Mouse (Mus musculus) urinary bladder, postnatal 0 days (tissue): ENCODE data around the gene Olfr50. TPM values are rescaled to one million over a fixed set of nuclear protein-coding genes. Genes with fewer than 3 reads are reported as not detected.

Source experiments
- polyA plus RNA-seq: library from polyadenylated mRNA; unstranded; fragments of >200 nt; fragmentation: Nextera tagmentation; extraction: Ambion mirVana; gene quantifications from 2 replicates; pipeline ENCODE4 v1.2.1, GENCODE M21; 2015

The Olfr50 gene
- not detected in 2 replicates for polyA plus RNA-seq

GRCm38 (mm10) chr2:36790238-36790637, at the start of gene Olfr50:
Olfr50 (plus strand) TSS chr2:36790538.

GRCm38 (mm10) chr2:36783976-36784375, 6.4 kb upstream of the Olfr50 start, which contains the start of gene Olfr348:
Olfr348 (plus strand) TSS chr2:36784276.

DNA sequence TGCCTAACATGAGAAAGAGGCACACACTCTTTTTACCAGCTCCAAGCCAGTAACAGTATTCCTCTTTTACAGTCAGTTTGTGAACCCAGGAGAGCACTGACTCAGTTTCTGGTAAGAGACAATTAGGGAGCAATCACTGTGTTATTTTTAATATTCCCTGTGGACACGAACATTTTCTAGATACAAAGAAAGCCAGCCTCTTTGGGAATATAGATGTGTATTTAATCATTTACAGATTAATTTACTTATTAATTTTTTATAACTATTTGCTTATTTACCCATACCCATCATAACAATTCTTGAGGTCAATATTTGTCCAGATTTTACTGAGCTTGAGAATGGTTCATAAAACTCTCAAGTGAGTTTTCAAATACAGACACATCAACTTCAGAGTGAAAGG, 26.6 kb downstream of the Olfr50 start, which contains the start of gene Olfr3:
Gene Olfr3 (minus strand): TSS at position 101 of the 400 bp plus-strand sequence.

DNA sequence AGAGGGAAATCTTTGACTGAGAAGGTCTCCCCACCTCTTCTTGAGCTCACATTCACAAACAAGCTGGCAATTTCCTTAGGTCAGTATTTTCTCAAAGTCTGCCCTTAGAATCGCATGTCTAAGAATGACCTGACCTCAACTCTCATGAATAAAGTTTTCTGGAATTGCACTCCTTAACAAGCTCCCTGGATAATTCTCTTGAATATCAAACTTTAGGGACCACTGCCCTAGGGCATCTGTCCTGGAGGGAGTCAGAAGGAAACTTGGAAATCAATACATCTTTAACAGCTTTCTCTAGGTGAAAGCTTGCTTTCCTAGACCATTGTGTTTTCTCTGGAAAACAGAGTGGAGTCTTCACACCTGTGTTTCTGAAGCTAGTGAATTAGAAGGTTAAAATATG, 55.7 kb downstream of the Olfr50 start, which contains the start of gene Olfr350:
Gene Olfr350 (plus strand): TSS at position 301 of the 400 bp plus-strand sequence.

Other genes with a start within 250 kb of the Olfr50 start
- not detected in 2 replicates for gene Olfr344, start 223.9 kb upstream of the Olfr50 start, polyA plus RNA-seq
- not detected in 2 replicates for gene Olfr345, start 150.5 kb upstream of the Olfr50 start, polyA plus RNA-seq
- gene Olfr346, start 104.8 kb upstream of the Olfr50 start, polyA plus RNA-seq, result not detected in 2 replicates
- gene Olfr347, start 58.6 kb upstream of the Olfr50 start, polyA plus RNA-seq, result not detected in 2 replicates
- not detected in 2 replicates for gene Olfr348, start 6.3 kb upstream of the Olfr50 start, polyA plus RNA-seq
- gene Olfr3, start 26.5 kb downstream of the Olfr50 start, polyA plus RNA-seq, result not detected in 2 replicates
- not detected in 2 replicates for gene Olfr350, start 55.8 kb downstream of the Olfr50 start, polyA plus RNA-seq
- gene Olfr351, start 72.1 kb downstream of the Olfr50 start, polyA plus RNA-seq, result not detected in 2 replicates
- gene Olfr352, start 77.9 kb downstream of the Olfr50 start, polyA plus RNA-seq, result not detected in 2 replicates
- not detected in 2 replicates for gene Olfr353, start 102.4 kb downstream of the Olfr50 start, polyA plus RNA-seq
- gene Olfr354, start 115.1 kb downstream of the Olfr50 start, polyA plus RNA-seq, result not detected in 2 replicates
- gene Olfr355, start 138.4 kb downstream of the Olfr50 start, polyA plus RNA-seq, result not detected in 2 replicates
- not detected in 2 replicates for gene Olfr356, start 146.6 kb downstream of the Olfr50 start, polyA plus RNA-seq
- gene Olfr357, start 203.3 kb downstream of the Olfr50 start, polyA plus RNA-seq, result not detected in 2 replicates
- not detected in 2 replicates for gene Olfr358, start 218.8 kb downstream of the Olfr50 start, polyA plus RNA-seq